Mouse (Mus musculus) spleen, postnatal 36 days (tissue): ENCODE results near the gene Olfr749.
"Not testable (repeated sequence)": the region's sequence is repeated elsewhere in the genome, so short reads cannot be mapped to it uniquely, and the experiment has no call there.

Source experiments
- DNase-seq, 2 experiments: peaks; one replicate each; pipeline ENCODE4 v3.0.0; 2022; ENCODE audit warnings: low spot score in 2 of 2, mixed read lengths in 1 of 2

The Olfr749 gene

GRCm38 (mm10) chr14:50744994-50745393 is at the start of gene Olfr749:
Gene Olfr749, minus strand, starts transcription at chr14:50745094.
- DNase-seq, result no peak

DNA sequence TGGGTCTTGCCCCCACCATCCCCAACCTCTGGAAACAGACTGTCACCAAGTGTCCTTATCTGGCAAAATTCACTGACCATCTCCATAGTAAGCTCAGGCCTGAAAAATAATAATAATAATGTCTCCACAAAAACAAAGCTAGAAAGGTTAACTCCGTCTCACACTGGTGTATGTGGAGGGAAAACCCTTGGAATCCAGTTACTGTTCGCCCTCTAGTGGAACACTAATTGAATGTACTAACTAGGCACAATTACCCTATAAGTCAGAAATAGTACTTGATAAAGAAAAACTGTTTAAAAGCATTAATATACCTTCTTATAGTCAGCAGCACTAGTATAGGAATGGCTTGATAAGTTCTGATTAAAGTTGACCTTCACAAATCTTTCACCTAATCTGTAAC is 43.3 kb upstream of the Olfr749 start:
- DNase-seq, result no peak

DNA sequence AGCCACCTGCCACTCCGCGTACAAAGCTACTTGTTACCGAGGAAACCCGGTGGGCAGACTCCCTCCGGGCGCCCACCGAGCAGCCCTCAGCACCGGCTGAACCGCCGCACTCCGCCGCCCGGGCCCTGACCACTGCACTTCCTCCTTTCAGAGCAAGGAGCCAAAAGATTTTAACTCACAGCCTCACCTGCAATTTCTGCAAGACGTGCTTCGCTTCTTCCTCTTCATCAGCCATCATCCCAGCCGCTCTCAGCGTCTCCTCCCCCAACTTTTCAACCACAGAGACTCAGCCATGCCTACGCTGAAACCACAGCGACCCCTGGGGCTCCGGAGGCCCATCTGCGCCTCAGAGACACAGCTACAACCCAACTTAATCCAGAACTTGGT is 40.4 kb upstream of the Olfr749 start, which contains the start of gene Ttc5:
Gene Ttc5, minus strand, starts transcription at position 269 of the 387 bp plus-strand sequence.
- DNase-seq, result peak; percentile 87 to 89

DNA sequence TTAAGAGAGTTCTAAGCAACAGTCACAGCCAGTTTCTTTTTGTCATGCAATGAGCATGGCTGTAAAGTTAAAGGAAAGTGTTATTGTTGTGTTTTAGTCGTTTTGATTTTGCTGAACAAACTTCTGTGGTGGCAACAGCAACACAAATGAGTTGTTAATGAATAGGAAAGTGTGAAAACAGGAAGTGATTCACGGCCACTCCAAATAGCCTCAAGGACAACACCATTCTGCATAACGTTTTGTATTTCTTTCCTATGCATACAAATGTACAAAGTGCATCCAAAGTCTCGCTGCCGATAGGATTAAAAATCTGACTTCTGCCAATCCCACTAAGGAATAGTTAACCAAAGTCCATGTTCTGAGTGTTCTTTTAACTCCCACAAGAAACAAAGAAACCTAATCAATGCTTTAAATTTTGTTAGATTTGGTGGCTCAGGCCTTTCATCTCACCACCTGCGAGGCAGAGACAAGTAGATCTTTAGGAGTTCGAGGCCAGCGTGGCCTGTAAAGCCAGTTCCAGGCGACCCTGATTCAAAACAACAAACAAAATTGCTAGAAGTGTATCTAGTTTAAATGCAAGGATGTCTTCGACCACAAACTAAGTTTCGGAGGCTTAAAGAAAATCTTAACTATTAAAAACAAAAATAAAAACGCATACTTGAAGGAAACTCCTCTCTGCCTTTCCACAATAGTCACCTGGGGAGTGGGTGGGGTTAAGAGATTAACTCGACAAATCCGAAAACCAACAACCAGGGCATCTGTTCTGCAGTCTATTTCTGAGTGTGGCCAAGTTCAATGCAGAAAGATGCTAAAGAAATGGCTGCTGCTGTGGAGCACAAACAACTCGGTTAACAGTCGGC is 39.7 kb upstream of the Olfr749 start:
- DNase-seq, result no peak

GRCm38 (mm10) chr14:50782166-50782565 is 37.3 kb upstream of the Olfr749 start:
- no peak for DNase-seq

- DNase-seq, result no peak
Measured at GRCm38 (mm10) chr14:50771342-50771741, 26.4 kb upstream of the Olfr749 start.

- no peak for DNase-seq
Measured at GRCm38 (mm10) chr14:50765736-50766135, 20.8 kb upstream of the Olfr749 start.

GRCm38 (mm10) chr14:50758416-50759085 is 13.7 kb upstream of the Olfr749 start:
- DNase-seq, result no peak

- no peak for DNase-seq
Measured at GRCm38 (mm10) chr14:50741584-50741983, 3.3 kb downstream of the Olfr749 start.

DNA sequence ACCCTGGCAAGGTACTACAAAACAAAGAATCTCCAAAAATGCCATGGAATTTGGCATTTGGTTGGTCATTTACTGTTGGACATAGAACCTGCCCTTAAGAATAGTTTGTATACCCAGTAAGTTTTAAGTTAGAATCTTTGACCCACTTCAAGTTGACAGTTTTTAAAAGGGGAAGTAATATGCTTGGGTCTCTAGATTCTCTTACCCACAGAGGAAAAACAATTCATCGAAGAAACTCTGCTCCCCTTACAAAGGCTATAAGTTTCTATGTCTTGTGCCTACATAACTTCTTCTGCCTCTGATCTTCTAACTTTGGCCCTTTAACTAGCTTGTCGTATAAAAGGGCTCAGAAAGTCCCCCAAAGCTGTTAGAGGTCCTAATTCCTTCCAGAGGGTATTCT is 4.6 kb downstream of the Olfr749 start:
- DNase-seq, result no peak

DNA sequence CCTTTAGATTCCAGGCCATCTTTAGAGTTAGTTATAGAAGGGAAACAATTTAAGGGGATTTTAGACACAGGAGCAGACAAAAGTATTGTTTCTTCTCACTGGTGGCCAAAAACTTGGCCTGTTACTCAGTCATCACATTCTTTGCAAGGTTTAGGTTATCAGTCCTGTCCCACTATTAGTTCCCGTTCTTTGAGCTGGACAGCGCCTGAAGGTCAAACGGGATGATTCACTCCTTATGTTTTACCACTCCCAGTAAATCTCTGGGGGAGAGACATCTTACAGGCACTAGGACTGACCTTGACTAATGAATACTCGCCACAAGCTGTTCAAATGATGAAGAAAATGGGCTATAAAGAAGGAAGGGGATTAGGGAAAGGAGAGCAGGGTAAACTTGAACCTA is 22.5 kb downstream of the Olfr749 start:
- not testable (repeated sequence) for DNase-seq

DNA sequence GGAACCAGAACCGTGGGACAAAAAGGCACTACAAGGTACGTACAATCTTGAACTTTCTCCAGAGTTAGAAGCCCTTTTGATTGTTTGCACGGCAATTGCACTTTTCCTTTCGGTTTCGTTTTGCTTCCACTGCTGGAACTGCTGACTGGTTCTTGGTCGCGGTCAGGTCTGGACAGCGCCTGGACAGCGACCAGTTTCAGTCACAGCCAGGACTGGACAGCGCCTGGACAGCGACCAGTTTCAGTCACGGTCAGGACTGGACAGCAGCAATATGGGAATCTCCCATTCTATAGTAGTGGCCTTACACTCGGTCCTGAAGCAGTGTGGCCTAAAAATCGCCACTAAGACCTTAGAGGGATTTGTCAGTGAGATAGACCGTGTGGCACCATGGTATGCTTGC is 25.0 kb downstream of the Olfr749 start:
- DNase-seq, result not testable (repeated sequence)

DNA sequence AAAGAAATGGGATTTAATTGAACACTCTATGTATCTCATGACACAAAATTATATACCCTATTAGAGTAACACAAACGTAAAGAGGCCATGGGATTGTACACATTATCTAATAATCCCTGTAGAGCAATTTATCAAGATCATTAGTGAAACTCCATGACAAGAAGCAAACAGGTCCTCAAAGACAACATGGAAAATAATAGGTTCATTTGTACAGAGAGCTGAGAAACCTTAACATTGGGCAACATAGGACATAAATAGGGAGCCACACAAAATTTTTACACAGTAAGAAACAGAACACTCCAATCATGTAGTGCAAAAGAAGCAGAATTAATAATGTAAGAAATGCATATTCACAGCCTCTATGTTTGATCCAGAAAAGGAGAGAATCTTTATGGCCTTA is 37.8 kb downstream of the Olfr749 start, which contains the start of gene Olfr748:
Gene Olfr748, plus strand, starts transcription at position 301 of the 400 bp plus-strand sequence.
- DNase-seq, result no peak

DNA sequence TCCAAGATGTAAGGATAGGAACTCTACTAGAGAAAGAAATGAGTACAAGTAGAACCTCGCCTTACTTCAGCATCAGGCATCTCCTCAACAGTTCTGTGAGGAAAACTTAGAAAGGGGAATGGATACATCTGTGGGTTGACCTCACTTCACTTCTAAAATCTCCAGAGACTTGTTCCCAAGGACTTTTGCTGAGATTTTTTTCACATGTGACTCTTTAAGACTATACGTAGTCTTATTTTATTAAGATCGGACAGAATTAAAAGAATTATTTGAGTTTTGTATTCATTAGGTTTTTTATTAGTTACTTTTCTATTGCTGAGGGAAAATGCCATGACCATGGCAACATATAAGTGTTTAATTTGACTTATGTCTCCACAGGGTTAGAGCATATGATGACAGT is 51.8 kb downstream of the Olfr749 start, which contains the start of gene Olfr747:
Gene Olfr747, minus strand, starts transcription at position 101 of the 400 bp plus-strand sequence.
- no peak for DNase-seq
